Mouse (Mus musculus) layer of hippocampus, adult 2 months (tissue): ENCODE measurements at regions not wholly inside any gene's neighbourhood (a gene's known extent, or its start where the extent isn't known, plus 50 kb on each side); places are given as distances from the start of the nearest gene placed in this dataset.
A peak's percentile ranks its signal among the peaks of the same experiment; 100 is the strongest.
"Not testable (repeated sequence)": the region's sequence is repeated elsewhere in the genome, so short reads cannot be mapped to it uniquely, and the experiment has no call there.

Source experiments
- DNase-seq, 2 experiments: peaks; one replicate each; pipeline ENCODE4 v3.0.0; 2022; ENCODE audit warnings: low spot score in 2 of 2
- H3K27ac ChIP-seq: fragments of 200-600 bp; 2 replicates; pipeline ENCODE4 v1.8.1; 2022
- H3K4me3 ChIP-seq: fragments of 200-600 bp; 2 replicates; pipeline ENCODE4 v1.8.1; 2022; ENCODE audit warnings: mild to moderate bottlenecking
- CTCF ChIP-seq: fragments of 200-600 bp; conservative IDR thresholded peaks from 2 replicates; pipeline ENCODE4 v1.8.1; 2022; ENCODE audit warnings: antibody characterized with exemption, mild to moderate bottlenecking, moderate library complexity

DNA sequence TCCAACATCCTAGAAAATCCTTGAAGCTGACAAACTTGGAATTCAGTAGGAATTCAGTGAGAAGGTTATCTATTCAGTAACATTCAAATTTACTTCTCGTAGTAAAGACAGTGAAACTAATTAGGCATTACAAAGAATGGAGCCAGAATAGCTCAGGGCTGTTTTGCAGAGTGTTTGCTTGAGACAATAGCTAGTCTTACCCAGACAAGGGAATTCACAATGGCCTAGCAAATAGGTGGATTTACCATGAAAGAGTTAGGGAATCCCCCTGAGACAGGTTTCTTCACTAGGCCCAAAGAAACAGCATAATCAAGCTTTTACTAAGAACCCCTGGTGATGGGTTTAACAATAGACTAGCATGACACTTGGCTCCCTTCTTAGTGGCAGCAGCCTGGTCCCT is 699.2 kb upstream of the Dmd start:
- not testable (repeated sequence) for DNase-seq, H3K27ac ChIP-seq, H3K4me3 ChIP-seq

- H3K4me3 ChIP-seq, H3K27ac ChIP-seq, DNase-seq: not testable (repeated sequence)
Measured at GRCm38 (mm10) chrX:82282376-82282775, 666.3 kb upstream of the Dmd start.

GRCm38 (mm10) chrX:82310764-82311492 is 637.7 kb upstream of the Dmd start:
- Histone ChIP-seq H3K27ac (no peak overlapping the region), H3K4me3 (peak overlapping the region; percentile 50)
- no peak for TF ChIP-seq CTCF
- peak in 1 of 2 experiments; percentile 12 for DNase-seq
